Mouse (Mus musculus) MEL-GATA-1-ER (cell line): Measurements from ENCODE around the gene Avpr1b.

Experiments used
- DNase-seq: peaks from one replicate; pipeline ENCODE4 v3.0.0-alpha.2; 2012; ENCODE audit warnings: low read depth; ENCODE audit errors: extremely low read depth

Avpr1b gene

DNA sequence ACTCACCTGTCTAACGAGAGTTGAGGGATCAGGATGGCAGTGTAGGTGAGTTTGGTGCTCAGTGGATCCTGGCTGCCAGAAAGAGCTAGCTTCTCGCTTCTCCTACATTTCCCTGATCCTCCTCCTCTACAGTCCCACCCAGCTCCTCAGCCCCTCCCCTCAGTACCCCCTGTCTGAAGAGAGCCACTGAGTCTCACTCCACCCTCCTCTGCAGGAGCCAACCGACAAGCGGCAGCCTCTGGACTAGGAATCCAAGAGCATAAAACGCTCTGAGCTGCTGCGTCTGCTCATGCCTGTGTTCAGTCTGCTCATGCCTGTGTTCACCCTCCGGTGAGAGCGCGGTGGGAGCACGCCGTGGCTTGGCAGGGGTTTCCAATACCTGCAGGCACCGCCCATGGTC lies at the start of gene Avpr1b:
Avpr1b (plus strand) TSS at position 335 of the 400 bp plus-strand sequence.
- no peak for DNase-seq

DNA sequence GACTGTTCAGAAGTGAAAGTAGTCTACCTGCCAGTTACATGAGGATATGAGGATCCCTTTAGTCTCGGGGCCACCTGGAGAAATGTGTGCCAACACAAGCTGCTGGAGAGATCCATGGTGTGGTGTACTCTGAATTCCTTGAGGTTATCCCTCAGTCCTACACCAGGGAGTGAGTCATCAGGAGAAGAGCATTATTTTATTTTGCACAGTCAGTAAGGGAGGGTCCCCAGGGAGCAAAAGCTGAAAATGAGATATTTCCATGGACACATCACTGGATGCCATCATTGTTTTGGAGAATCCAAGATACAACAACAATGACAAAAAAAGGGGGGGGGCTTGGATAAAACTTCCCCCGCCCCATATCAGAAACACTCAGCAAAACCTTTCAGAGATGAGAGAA lies 47.1 kb upstream of the Avpr1b start:
- DNase-seq: no peak

DNA sequence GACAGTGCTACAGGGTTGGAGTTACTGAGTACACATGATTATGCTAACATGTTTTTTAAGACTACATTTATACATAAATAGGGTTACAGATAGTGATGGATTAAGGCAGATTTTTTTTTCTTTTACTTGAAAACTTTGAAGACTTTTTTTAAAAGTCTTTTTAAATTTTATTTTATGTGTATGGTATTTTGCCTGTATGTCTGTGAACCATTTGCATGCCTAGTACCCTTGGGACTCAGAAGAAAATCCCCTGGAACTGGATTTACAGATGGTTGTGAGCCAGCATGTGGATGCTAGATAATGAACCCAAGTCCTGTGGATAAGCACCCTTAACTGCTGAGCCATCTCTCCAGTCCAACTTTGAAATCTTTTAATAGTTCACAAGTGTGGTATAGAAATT lies 45.6 kb upstream of the Avpr1b start:
- no peak for DNase-seq

DNA sequence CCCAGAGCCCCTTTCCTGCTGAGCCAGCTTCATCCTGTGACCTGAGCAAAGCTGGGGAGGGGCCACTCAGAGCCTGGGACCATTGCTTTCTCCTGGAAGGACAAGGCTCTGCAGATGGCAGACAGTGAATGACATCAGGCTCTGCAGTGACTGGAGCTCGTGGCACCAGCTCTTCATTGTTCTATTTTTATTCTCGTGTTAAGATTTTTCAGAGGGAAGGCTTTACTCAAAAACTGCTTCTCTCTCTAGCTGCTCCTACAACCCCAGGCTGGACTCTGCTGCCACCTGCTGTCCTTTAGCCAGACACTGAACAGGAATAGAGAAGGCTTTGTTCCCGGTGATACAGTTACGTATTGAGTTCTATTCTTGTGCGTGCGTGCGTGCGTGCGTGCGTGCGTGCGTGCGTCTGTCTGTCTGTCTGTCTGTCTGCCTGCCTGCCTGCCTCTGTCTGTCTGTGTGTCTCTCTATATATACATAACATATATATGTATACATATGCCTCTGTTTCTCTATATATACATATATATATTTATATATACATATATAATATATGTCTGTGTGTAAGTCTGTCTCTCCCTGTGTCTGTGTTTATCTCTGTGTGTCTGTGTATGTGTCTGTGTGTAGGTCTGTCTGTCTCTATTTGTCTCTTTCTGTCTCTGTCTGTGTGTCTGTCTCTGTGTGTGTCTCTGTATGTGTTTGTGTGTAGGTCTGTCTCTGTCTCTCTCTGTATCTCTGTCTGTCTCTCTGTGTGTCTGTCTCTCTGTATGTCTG lies 43.8 kb upstream of the Avpr1b start:
- peak; percentile 78 for DNase-seq

DNA sequence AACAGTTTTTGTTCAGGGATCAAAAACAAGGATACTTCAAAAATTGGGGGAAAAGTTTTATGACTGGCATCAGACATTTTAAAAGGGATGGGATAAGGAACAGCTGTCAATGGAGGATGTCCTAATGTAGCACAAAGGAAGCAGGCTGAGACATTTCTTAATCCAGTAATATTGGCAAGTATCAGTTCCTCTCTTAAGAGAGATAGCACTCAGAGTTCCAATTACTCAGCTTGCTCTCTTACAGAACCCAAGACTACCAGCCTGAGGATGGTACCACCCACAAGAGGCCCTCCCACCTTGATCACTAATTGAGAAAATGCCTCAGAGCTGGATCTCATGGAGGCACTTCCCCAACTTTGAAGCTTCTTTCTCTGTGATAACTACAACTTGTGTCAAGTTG lies 38.5 kb upstream of the Avpr1b start:
- no peak for DNase-seq

DNA sequence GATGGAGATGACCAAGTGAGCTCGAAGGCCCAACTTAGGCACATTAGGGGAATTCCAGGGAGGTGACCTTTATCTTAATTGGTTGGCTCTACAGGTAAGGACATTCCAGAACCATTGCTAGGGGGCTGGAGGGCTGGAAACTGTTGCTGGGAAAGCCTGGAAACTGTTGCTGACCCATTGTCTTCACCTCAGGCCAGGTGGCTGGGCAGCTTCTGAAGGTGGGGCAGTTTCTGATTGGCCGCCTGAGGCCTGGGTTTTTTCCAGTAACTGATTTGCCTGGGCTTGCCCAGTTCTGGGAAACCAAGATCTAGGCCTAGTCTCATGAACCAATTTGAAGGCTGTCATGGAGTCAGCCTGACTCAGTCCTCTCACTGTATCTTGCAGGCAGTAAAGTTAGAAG lies 37.0 kb upstream of the Avpr1b start:
- no peak for DNase-seq

DNA sequence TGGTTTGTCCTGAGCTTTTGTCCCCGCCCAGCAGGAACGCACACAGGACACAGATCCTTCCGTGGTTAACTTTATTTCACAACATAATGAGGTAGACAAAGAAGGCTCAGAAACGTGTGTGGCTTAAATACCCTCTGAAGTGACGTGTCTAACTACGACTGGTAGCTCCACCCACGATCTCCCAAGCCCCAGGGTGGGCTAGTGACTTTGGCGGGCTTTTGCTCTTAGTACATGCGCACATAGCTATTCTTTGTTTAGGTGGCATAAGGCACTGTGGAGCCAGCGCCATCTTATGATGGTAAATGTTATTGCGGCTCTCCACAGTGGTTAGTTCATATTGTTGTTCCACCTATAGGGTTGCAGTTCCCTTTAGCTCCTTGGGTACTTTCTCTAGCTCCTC lies 33.0 kb upstream of the Avpr1b start:
- DNase-seq: peak; percentile 82

DNA sequence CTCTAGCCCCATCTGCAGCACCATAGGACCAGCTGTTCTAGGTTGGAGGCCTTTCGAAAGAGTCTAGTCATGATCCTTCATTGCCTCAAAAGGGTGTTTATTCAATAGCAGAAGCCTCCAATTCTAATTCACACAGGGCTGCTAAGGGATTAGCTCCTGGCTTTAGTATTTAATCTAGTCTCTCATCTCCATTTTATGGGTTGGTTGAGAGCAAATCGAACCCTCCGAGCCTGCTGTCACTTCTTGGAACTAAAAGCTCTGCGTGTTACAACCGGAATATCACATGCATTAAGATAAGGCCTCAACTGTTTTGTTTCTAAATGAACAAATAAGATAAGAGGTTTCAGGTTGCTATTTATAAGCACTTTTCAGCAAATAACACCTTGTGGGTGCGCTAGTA lies 29.3 kb upstream of the Avpr1b start:
- DNase-seq: no peak

DNA sequence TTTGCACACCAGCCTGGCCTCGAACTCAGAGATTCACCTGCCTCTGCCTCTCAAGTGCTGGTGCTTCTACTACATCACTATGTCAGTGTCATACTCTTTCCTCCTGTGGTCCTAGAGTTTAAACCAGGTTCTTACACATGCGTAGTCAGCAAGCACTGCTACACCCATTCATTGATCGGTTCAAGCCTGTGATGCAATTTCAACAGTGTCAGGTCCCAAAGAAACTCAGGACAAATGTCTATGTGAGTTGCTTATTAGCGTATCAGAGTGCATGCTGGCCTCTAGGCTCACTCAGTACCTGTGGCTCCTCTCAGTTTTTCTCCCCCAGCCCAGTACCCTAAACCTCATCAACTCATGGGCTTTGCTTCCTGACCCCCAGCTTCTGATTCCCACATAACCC lies 28.6 kb upstream of the Avpr1b start:
- DNase-seq: no peak

DNA sequence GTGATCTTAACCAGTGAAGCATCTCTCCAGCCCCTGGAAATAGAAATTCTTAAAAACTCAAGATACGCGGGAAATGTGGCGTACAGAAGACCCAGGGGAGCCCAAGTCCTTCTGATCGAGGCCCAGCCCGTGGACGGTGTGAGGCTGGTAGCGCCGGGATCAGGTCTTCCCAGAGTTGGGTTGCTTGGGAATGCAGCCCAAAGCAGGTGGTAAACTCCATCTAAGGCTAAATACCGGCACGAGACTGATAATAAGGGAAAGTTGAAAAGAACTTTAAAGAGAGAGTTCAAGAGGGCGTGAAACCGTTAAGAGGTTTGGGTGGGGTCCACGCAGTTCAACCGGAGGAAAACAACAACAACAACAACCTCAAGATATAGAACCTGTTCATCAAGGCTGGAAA lies 25.3 kb upstream of the Avpr1b start:
- peak; percentile 27 for DNase-seq

DNA sequence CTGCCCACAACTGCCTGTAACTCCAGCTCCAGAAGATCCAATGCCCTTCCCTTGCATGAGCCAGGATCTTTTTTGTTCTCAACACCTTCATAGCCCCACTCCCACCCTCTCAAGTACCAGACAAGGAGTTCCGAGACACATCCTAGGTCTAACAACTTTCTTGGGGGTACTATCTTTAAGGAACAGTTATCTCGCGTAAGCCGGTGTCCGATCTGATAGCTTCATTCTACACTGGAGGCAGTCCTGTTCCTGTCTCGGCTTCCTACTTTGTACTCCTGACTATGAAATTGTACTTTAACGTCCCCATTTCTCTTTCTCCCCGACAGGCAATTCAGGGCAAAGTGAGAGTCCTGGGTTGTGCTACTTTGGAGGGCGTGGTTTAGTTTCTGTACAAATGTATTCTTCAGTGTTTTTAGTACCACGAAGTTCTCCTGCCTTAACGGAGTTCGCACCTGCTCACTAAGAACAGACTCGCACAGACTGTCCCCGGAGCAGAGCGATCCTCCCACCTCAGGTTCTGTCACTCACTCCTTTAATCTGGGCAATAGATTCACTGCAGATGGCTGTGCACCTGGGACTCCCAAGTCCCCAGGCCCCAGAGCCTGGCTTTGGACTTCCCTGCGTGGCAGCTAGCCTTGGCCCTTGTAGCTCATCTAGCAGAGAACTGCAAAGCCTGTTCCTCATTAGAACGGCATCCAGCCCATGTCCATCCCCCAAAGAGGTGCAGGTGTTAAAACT lies 19.9 kb upstream of the Avpr1b start:
- no peak for DNase-seq

DNA sequence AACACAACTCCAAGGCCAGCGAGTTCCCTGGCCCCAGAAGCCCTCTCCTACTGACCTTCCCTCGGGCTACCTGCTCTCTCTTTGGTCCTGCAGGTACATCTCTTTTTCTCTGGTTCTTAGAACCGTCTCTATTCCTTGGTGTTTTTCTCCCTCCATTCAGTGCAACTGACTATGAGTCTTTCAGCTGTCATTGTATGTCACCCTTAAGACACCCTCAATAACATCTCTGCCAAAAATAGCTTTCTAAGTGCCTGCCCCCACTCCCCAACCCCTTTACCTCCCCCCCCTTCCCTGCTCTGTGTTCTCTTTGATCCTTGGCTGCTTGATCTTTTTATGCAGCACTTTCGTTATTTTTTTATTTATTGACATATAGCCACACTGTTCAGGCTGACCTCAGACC lies 18.6 kb upstream of the Avpr1b start:
- DNase-seq: no peak

DNA sequence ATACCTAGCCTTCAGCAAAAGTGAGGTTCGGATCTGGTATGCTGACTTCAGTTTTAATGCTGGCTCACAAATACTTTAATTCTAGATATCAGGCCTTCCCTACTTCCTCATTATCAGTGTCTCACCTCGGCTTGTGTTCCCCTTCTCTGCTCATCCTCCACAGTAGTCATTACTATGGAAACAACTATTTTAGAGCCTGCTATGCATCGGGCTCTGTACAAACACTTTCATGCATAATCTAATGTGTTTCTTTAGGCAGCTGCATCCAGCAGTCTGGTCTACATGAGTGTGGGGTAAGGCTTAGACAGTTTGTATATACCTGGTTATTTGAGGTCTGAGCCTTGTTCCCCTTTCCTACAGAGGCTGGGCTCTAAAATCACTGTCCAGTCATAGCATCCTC lies 15.4 kb upstream of the Avpr1b start:
- peak; percentile 12 for DNase-seq

DNA sequence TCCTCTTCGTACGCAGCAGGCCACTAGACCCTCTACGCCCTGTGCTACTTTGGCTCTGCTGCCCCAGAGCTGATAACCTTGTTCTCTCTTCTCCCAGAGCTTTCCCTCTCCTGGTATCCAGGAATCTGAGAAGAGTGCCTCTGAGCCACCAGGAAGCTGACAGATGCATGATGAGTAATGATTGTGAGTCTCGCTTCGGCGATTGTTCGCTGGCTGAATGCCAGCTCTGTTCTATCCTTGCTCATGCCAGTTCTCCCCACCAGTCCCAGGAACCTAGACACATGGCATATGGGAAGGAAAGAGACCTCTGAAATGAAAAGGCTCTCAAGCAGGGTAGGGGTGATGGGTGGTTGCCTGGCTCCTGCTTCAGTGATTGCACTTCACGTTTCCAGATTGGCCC lies 12.2 kb upstream of the Avpr1b start:
- no peak for DNase-seq

DNA sequence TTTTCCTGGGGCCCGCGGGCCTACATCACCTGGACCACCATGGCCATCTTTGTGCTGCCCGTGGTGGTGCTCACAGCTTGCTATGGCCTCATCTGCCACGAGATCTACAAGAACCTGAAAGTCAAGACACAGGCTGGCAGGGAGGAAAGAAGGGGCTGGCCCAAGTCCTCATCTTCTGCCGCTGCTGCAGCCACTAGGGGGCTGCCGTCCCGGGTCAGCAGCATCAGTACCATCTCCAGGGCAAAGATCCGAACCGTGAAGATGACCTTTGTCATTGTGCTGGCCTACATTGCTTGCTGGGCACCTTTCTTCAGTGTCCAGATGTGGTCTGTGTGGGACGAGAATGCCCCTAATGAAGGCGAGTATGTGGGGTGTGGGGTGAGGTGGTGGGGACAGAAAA lies 1.3 kb downstream of the Avpr1b start:
- DNase-seq: no peak

DNA sequence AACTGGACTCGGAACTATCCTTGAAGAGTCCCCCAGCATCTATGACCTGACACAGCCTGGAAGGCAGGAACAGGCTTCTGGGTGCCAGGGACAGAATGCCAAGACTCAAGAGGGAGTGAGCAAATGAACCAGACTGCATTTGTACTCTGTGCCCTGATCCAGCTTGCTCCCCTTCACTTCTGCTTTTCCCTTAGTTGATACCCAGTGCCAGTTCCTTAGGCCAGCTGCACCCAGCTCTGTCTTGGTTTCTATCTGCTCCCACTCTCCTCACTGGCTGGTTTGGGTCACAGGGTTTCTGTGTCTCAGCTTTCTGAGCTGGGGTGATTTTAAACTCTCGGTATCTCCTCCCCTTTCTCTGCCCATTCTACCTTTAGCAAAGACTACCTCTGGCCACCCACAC lies 7.7 kb downstream of the Avpr1b start:
- no peak for DNase-seq

DNA sequence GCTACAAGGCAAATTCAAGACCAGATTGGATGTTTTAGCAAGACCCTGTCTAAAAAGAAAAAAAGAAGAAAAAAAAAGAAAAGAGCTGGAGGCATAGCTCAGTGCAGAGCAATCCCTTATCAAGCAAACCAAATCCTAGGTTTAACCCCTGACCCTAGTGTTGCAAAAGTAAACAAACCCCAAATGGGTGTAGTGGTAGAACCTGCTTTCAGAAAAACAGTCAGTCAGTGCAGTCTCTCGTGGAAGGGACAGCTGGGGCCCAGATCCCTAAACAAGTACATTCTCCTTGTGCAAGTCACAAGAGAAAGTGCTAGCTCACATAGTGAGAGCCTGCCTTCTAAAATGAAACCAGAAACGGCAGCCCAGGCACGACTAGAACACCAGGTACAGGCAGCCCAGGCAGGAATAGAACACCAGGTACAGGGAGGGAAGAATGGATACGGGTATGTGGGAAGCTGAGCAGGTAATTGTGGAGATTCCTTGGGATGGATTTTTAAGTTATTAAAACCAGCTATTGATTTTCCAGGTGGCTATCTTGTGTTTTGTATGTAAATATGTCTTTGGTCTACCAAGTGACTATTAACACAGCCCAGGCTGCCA lies 13.6 kb downstream of the Avpr1b start:
- DNase-seq: no peak

DNA sequence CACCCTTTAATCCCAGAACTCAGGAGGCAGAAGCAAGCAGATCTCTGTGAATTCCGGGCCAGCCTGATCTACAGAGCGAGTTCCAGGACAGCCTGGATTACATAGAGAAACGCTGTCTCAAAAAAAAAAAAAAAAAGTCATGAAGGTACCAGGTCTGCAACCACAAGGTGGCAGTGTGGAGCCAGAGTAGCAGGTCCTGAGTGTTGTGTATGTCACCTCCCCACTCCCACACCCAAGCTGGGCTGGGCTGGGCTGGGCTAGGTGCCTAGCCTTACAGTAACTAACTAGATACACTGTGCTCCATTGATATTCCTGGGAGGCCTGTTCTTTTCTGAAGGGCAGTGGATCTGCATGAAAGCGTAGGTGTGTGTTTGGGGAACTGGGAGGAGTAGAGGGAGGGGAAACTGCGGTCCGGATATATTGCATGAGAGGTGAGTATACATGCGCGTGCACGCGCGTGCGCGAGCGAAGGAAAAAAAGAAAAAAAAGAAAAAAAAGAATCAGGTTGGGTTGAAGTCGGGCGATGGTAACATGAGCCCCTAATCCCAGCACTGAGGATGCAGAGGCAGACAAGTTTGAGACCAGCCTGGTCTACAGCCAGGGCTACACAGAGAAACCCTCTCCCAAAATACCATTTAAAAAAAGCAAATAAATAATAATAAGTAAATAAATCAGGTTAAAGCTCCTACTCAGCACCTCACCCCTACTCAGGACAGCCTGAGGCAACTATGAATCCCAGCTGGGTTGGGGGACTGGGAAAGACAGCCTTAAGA lies 14.5 kb downstream of the Avpr1b start:
- DNase-seq: peak; percentile 72

DNA sequence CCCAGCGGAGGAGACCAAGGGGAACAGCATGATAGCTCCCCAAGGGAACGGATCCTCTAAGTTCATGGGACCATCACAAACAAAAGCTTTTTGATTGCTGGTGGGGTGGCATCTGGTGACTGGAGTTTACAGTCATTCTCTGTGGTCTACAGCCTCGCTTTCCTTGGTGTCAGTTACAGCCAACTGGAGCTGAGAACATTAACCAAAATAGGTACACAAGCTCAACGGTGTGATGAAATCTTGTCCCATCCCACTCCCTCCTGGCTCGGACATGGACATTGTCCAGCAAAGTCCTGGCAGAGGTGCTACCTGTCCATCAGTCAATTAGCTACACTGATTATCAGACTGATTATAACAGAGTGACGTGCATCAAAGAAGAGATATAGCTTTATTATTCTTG lies 15.6 kb downstream of the Avpr1b start:
- DNase-seq: no peak

DNA sequence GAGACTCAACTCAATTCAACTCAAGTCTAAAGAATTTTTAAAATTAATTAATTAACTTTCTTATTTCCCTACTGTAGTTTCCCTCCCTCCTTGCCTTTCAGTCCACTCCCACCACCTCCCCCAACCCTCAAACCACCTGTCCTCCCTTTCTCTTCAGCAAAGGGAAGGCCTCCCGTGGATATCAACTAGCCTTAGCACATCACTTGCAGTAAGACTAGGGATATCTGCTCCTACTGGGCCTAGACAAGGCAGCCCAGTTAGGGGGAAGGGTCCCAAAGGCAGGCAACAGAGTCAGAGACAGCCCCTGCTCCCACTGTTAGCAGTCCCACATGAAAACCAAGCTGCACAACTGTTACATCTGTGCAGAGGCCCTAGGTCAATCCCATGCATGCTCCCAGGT lies 17.1 kb downstream of the Avpr1b start:
- DNase-seq: no peak

DNA sequence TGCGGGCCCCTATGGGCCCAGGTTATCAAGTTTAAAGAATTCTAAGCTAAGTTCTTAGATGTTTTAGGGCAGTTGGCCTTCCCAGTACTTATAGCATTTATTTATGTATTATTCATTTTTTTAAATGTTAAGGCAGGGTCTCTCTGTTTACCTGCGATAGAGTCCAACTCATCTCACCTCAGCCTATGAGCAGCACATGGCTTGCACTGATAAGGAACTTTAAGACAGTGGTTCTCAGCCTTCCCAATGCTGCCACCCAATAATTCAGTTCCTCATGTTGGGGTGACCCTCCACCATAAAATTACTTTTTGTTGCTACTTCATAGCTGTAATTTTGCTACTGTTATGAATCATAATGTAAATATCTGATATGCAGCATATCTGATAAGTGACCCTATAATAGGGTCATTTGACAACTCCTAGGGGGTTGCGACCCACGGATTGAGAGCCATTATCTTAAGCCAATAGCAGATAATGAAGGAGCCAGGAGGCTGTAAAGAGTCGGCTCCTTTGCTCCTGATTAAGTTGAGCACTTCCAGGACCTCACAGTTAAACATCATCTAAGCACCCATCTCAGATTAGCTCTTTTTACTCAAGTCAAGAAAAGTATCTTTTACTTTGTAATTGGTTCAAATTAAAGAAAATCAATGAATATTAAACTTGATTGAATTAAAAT lies 17.6 kb downstream of the Avpr1b start:
- DNase-seq: peak; percentile 88
